Mouse (Mus musculus): Measurements from ENCODE around the gene Grb10.

Gene Grb10

DNA sequence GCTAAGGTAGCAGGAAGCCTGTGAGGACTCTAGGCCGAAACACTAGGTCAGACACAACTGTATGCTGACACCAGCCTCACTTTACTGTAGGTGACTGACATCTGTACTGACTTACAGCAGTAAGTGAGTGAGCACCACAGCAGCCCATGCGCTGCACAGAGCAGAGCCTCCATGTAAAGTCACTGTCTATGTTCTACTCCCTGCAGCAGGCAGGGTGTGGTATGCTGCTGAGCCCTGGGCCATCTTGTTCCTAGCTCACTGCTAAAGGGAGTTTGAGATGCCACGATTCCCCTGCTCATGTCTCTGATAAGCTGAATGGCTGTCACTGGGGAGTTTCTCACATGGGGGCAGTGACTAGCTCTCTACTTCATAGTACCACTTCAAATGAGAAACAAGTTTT, 72.3 kb downstream of the Grb10 start:
- no peak for DNase-seq

DNA sequence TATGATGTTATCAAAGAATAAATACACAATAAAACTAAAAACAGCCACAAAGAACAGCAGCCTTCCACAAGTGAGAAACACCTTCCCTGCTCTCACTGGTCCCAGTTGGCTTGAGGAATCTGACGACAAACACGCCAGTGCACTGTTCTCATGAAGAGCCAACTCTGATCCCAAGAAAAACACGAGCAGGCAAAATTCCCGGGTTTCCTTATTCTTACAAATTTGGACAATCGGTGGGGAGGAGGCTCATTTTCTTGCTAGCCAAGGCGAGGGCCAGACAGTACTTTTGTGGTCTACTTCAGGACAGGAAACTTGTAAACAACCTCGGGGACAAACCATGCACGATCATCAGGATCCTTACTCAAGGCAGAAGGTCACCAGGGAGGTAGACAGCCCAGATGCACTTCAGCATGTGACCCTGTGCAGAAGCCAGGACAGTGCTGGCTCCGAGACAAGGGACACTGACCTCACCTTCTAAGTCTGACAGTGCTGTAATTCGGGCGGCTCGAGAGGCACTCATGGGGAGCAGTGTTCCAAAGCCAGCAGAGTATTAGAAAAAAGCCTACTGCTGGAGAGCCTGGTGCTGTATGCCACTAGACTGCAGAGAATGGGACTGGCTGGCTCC, 72.9 kb downstream of the Grb10 start:
- DNase-seq = no peak

- no peak for DNase-seq
These were observed 73.8 kb downstream of the Grb10 start for GRCm38 (mm10) chr11:11964729-11965128.

DNA sequence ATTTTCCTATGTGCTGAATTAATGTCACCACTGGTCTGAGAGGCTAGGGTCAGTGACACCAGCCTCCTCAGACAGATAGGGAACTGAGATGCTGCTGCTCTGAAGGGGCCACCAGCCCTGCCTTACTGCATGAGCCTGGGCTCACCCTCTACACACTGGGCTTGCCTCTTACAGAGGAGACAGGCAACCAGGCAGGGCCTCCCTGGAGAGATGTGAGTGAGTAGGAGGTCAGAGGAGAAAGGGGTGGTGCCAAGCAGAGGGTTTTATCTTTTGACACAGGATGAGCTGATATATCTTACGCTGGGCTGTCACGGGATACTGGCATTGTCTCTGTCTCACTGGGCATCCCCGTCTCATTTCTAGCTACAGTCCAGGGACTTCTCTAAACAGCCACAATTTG, 74.9 kb downstream of the Grb10 start:
- no peak for DNase-seq

- no peak for DNase-seq
These were observed 75.4 kb downstream of the Grb10 start for GRCm38 (mm10) chr11:11963065-11963464.

DNA sequence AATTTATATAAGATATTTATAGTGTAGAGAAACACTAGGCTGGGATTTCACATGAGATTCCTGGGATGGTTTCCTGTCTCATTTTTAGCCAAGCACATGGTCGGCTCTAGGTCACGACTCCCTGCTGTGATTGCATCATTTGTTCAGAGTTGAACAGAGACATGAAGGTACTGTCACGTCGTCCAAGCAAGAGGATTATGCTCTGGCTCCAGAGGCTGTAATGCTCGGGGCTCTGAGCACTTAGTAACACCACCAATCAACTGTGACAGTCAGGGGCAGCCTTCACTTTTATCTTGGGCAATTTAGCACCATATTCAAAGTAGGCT, 75.9 kb downstream of the Grb10 start:
- no peak for DNase-seq

GRCm38 (mm10) chr11:11961917-11962628, 76.4 kb downstream of the Grb10 start:
- DNase-seq = no peak

GRCm38 (mm10) chr11:11960858-11961257, 77.6 kb downstream of the Grb10 start:
- no peak for DNase-seq

GRCm38 (mm10) chr11:11960227-11960626, 78.3 kb downstream of the Grb10 start:
- no peak for DNase-seq

- no peak for DNase-seq
These were observed 80.0 kb downstream of the Grb10 start for GRCm38 (mm10) chr11:11958479-11958878.

DNA sequence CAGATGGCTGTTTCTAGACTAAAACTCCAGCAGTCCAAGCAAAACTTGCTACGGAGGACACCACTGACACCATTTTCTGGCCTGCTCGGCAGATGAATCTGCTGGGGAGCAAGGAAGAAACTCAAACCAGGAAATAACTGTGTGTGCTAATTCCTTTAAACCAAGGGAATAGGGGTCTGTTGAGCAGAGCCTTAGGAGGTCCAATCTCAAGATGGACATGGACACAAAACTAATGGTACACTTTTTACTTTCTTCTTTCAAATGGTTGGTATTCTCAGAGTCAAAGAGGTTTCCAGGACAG, 80.5 kb downstream of the Grb10 start:
- DNase-seq = no peak

GRCm38 (mm10) chr11:11957211-11958060, 81.0 kb downstream of the Grb10 start:
- DNase-seq = no peak

- DNase-seq = no peak
These were observed 82.7 kb downstream of the Grb10 start for GRCm38 (mm10) chr11:11955783-11956182.

GRCm38 (mm10) chr11:11954606-11955005, 83.9 kb downstream of the Grb10 start:
- DNase-seq = no peak

DNA sequence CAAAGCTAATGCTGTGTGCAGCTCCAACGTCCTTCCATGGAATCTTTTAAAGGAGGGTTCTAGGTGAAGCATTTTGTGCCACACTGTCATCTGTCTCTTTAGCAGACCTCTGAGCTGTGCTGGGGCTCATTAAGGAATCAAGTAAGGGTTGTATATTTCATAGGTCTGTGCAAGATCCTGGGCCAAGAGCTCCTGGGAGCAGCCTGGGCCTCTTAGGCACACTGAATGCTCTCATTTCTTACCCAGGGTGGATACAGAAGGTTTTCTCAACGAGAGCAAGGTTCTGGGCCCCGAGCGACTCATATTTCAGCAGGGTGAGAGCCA, 84.4 kb downstream of the Grb10 start:
- no peak for DNase-seq

GRCm38 (mm10) chr11:11953364-11954114, 84.9 kb downstream of the Grb10 start:
- no peak for DNase-seq

DNA sequence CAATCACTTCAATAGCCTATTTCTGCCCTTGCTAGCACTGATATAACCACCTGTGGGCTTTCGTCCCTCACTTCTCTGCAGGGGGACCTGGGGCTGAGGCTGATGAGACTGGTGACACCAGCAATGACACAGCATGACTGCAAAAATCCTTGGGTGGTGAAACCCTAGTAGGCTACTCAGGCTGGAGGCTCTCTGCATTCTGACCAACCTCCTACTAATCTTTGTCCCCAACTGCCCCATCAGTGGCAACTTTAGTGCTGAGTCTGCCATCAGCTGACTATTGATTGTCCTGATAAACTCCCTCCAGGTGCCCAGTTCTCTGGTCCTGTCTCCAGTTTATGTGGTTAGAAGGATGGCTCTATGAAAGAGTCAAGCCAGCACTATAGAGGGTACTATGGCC, 85.9 kb downstream of the Grb10 start:
- no peak for DNase-seq

- DNase-seq = no peak
These were observed 89.5 kb downstream of the Grb10 start for GRCm38 (mm10) chr11:11948988-11949365.

DNA sequence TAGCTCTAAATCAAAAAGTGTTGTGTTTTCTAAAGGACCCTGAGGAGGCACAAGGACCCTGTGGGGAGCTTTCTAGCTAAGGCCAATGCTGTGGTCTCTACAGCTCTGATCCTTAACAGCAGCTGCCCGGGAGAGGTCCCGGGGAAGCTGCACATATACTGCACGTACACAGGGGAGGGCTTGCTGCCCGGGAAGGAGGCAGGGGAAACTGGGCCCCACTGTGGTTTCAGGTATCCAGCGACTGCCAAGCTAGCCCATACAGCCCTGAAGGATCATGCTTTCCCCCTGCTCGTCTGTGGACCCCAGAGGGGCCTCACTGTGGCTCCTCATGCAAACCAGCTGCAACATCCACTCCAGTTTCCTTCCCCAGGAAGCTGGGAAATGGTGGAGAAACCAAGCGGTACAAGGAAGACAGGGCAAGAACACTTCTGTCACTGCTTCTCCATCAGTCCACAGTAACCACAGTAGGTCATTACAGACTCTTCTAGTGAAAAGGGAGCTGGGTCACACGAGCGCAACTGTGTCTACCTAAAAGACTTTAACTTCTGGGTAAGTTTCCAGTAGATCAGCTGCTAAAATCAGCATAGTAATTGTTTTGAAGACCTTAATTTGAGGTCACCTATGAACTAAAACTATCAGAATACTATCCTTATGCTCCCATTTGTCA, 90.0 kb downstream of the Grb10 start:
- no peak for DNase-seq

- no peak for DNase-seq
These were observed 90.6 kb downstream of the Grb10 start for GRCm38 (mm10) chr11:11947857-11948256.

DNA sequence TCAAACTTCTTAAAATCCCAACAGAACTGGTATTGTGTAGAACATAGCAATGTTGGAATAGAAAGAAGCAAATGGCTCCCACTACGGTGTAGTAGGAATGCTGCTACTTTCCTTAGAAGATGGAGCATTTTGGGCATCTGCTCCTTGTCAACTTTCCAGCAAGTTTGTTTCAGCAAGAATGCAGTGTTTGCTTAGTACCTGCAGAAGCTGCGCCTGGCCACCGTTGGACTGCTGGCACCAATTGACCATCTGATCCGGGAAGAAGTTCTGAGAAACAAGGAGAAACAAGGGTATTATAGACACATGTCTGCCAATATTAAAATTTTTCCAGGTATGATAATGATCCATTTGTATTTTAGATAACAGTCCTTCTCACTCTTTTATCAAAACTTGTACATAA, 92.7 kb downstream of the Grb10 start:
- DNase-seq = no peak

- no peak for DNase-seq
These were observed 93.7 kb downstream of the Grb10 start for GRCm38 (mm10) chr11:11944814-11945213.

DNA sequence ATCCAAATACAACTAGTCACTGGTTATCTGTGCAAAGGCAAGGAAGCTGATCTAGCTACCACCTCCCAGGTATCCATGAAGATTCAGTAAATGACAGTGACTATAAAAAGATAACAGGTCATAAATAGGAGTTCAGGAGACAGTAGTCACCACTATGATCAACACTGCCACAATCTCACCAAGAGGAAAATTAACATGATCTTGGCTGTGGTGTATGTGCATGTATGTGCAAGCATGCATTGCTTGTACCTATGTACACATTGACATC, 94.5 kb downstream of the Grb10 start:
- DNase-seq = no peak
